Mouse (Mus musculus) kidney, embryonic 14.5 days (tissue): ENCODE measurements around the gene Gm3752. TPM values are rescaled to one million over a fixed set of nuclear protein-coding genes. Genes with fewer than 3 reads are reported as not detected.
"Not testable (repeated sequence)": the region's sequence is repeated elsewhere in the genome, so short reads cannot be mapped to it uniquely, and the experiment has no call there.

Experiments used
- ATAC-seq: fragments of 200-750 bp; cut with Nextera tagmentation; 2 replicates; pipeline ENCODE4 v1.8.0; 2017; ENCODE audit warnings: moderate number of reproducible peaks, mild to moderate bottlenecking, moderate TSS enrichment, moderate library complexity; ENCODE audit not compliant: low FRiP score, low TSS enrichment
- H3K27ac ChIP-seq: fragments of 300-500 bp; sonication (generic); 2 replicates; pipeline ENCODE4 v1.5.1; 2014; ENCODE audit warnings: low read depth, mild to moderate bottlenecking, low read length, moderate library complexity, mixed read lengths
- H3K27me3 ChIP-seq: fragments of 300-500 bp; sonication (generic); 2 replicates; pipeline ENCODE4 v1.6.1; 2014; ENCODE audit warnings: mild to moderate bottlenecking, low read length; ENCODE audit not compliant: control insufficient read depth, insufficient read depth
- H3K36me3 ChIP-seq: fragments of 300-500 bp; sonication (generic); 2 replicates; pipeline ENCODE4 v1.6.1; 2014; ENCODE audit warnings: low read length, mixed read lengths; ENCODE audit not compliant: control insufficient read depth, insufficient read depth
- H3K4me1 ChIP-seq: fragments of 300-500 bp; sonication (generic); 2 replicates; pipeline ENCODE4 v1.6.1; 2014; ENCODE audit warnings: low read length, mixed read lengths; ENCODE audit not compliant: control insufficient read depth, insufficient read depth
- H3K4me2 ChIP-seq: fragments of 300-500 bp; sonication (generic); replicated peaks from 2 replicates; pipeline ENCODE4 v1.6.1; 2014; ENCODE audit warnings: low read depth, mild to moderate bottlenecking, low read length
- H3K4me3 ChIP-seq: fragments of 300-500 bp; sonication (generic); 2 replicates; pipeline ENCODE4 v1.5.1; 2014; ENCODE audit warnings: mild to moderate bottlenecking, low read length
- H3K9ac ChIP-seq: fragments of 300-500 bp; sonication (generic); 2 replicates; pipeline ENCODE4 v1.6.1; 2014; ENCODE audit warnings: low read depth, mild to moderate bottlenecking, low read length, moderate library complexity
- H3K9me3 ChIP-seq: fragments of 300-500 bp; sonication (generic); 2 replicates; pipeline ENCODE4 v1.6.1; 2016; ENCODE audit warnings: low read length; ENCODE audit not compliant: control insufficient read depth
- WGBS: fragments of 180-500 bp; shearing (Covaris S2); extraction: QIAGEN DNeasy Blood & Tissue Kit; methylation state at CpG from one replicate; pipeline ENCODE4 v1.1.7; 2014; 5-methylcytosine and 5-hydroxymethylcytosine counted together
- polyA plus RNA-seq: library from polyadenylated mRNA; unstranded; fragments of >200 nt; fragmentation: Nextera tagmentation; extraction: Ambion mirVana; gene quantifications from 2 replicates; pipeline ENCODE4 v1.2.1, GENCODE M21; 2014

Gm3752 gene
- polyA plus RNA-seq, result 0.34 and 0.84 TPM in 2 replicates

- ATAC-seq, H3K4me1 ChIP-seq, H3K9ac ChIP-seq, H3K4me2 ChIP-seq, H3K27me3 ChIP-seq, H3K36me3 ChIP-seq, H3K9me3 ChIP-seq, H3K4me3 ChIP-seq, H3K27ac ChIP-seq: not testable (repeated sequence)
- WGBS, result 86% methylated on average over 1 of the region's 3 CpGs
Measured at GRCm38 (mm10) chr14:7483662-7484061, at the start of gene Gm3752. TSS of gene Gm3752 (minus strand) at chr14:7483762.

- H3K27me3 ChIP-seq, ATAC-seq, H3K4me1 ChIP-seq, H3K9ac ChIP-seq, H3K27ac ChIP-seq, H3K36me3 ChIP-seq, H3K9me3 ChIP-seq: not testable (repeated sequence)
- Histone ChIP-seq H3K4me2 (peak overlapping the region; percentile 40), H3K4me3 (peak overlapping the region; percentile 24)
- 0% methylated on average over 11 of the region's 18 CpGs for WGBS
Measured at GRCm38 (mm10) chr14:7488731-7489130, 5.2 kb upstream of the Gm3752 start.

- H3K4me1 ChIP-seq, H3K27me3 ChIP-seq, H3K9me3 ChIP-seq, ATAC-seq, H3K4me3 ChIP-seq, H3K9ac ChIP-seq, H3K27ac ChIP-seq, H3K36me3 ChIP-seq, H3K4me2 ChIP-seq: not testable (repeated sequence)
- no CpG with 5 or more reads among the region's 2 CpGs for whole genome bisulfite sequencing
Measured at GRCm38 (mm10) chr14:7450817-7451216, 32.7 kb downstream of the Gm3752 start, which contains the start of gene Gm3755. TSS of gene Gm3755 (minus strand) at chr14:7450917.

GRCm38 (mm10) chr14:7422496-7422895 is 61.1 kb downstream of the Gm3752 start:
- not testable (repeated sequence) for H3K9ac ChIP-seq, H3K9me3 ChIP-seq, H3K27ac ChIP-seq, H3K4me1 ChIP-seq, H3K4me2 ChIP-seq, H3K36me3 ChIP-seq, H3K27me3 ChIP-seq, ATAC-seq, H3K4me3 ChIP-seq
- 52% methylated on average over 2 of the region's 2 CpGs for WGBS

Other genes starting within 250 kb of the Gm3752 start
- gene Gm3727, start 219.0 kb downstream of the Gm3752 start, polyA plus RNA-seq, result not detected in 2 replicates
- 1.1 and 1.5 TPM in 2 replicates for gene Gm3739, start 168.7 kb downstream of the Gm3752 start, polyA plus RNA-seq
- gene Gm5797, start 151.4 kb downstream of the Gm3752 start, polyA plus RNA-seq, result not detected in 2 replicates
- gene Gm8374, start 118.6 kb downstream of the Gm3752 start, polyA plus RNA-seq, result not detected in 2 replicates
- not detected in 2 replicates for gene Gm3755, start 32.8 kb downstream of the Gm3752 start, polyA plus RNA-seq
- 0.58 and 0.66 TPM in 2 replicates for gene Gm3558, start 84.8 kb upstream of the Gm3752 start, polyA plus RNA-seq
- not detected in 2 replicates for gene Gm10338, start 111.8 kb upstream of the Gm3752 start, polyA plus RNA-seq
- gene Gm10128, start 160.2 kb upstream of the Gm3752 start, polyA plus RNA-seq, result not detected in 2 replicates